Mouse (Mus musculus) lung, embryonic 16.5 days (tissue): Measurements from ENCODE around the gene Ms4a8a. TPM values are rescaled to one million over a fixed set of nuclear protein-coding genes. Genes with fewer than 3 reads are reported as not detected.
"Not testable (repeated sequence)": the region's sequence is repeated elsewhere in the genome, so short reads cannot be mapped to it uniquely, and the experiment has no call there.

Experiments used
- ATAC-seq: fragments of 200-750 bp; cut with Nextera tagmentation; 2 replicates; pipeline ENCODE4 v1.8.0; 2017; ENCODE audit warnings: low read depth, mild to moderate bottlenecking, moderate library complexity
- H3K27ac ChIP-seq: fragments of 300-500 bp; sonication (generic); 2 replicates; pipeline ENCODE4 v1.5.1; 2014; ENCODE audit warnings: mild to moderate bottlenecking, control low read depth, low read length
- H3K27me3 ChIP-seq: fragments of 300-500 bp; sonication (generic); 2 replicates; pipeline ENCODE4 v1.6.1; 2014; ENCODE audit warnings: low read depth, low read length, mixed read lengths; ENCODE audit not compliant: control insufficient read depth, insufficient read depth
- H3K36me3 ChIP-seq: fragments of 300-500 bp; sonication (generic); 2 replicates; pipeline ENCODE4 v1.6.1; 2014; ENCODE audit warnings: low read length; ENCODE audit not compliant: control insufficient read depth, insufficient read depth
- H3K4me1 ChIP-seq: fragments of 300-500 bp; sonication (generic); replicated peaks from 2 replicates; pipeline ENCODE4 v1.6.1; 2014; ENCODE audit warnings: low read length, mixed read lengths; ENCODE audit not compliant: control insufficient read depth, insufficient read depth
- H3K4me2 ChIP-seq: fragments of 300-500 bp; sonication (generic); 2 replicates; pipeline ENCODE4 v1.6.1; 2014; ENCODE audit warnings: low read depth, low read length, control low read depth
- H3K4me3 ChIP-seq: fragments of 300-500 bp; sonication (generic); 2 replicates; pipeline ENCODE4 v1.5.1; 2014; ENCODE audit warnings: mild to moderate bottlenecking, low read length, control low read depth
- H3K9ac ChIP-seq: fragments of 300-500 bp; sonication (generic); 2 replicates; pipeline ENCODE4 v1.6.1; 2014; ENCODE audit warnings: low read length, control low read depth
- H3K9me3 ChIP-seq: fragments of 300-500 bp; sonication (generic); 2 replicates; pipeline ENCODE4 v1.6.1; 2016; ENCODE audit warnings: low read length; ENCODE audit not compliant: control insufficient read depth
- WGBS: fragments of 180-500 bp; shearing (Covaris S2); extraction: QIAGEN DNeasy Blood & Tissue Kit; methylation state at CpG from one replicate; pipeline ENCODE4 v1.1.7; 2014; 5-methylcytosine and 5-hydroxymethylcytosine counted together
- polyA plus RNA-seq: library from polyadenylated mRNA; unstranded; fragments of >200 nt; fragmentation: Nextera tagmentation; extraction: Ambion mirVana; gene quantifications from 2 replicates; pipeline ENCODE4 v1.2.1, GENCODE M21; 2015

Gene Ms4a8a
- 0.33 TPM in 1 of 2 replicates, not detected in the other for polyA plus RNA-seq

DNA sequence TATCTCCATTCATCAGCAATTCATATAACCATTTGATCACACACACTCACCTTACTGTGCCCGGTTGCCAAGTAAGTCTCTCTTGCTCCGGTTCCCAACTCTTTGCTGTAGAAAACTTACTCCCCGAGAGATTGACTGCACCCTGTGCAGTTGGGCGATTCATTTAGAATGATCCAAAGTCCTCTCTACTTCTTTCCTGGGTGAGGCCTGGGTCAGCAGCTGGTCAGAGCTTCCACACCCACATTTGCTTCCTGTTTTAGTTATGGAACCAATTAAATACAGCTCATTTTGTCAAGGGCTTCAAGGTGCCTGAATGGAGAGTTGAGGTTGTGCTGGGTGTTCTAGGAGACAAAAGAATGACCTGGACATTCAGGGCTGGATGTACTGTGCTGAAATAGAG is at the start of gene Ms4a8a:
TSS of gene Ms4a8a (minus strand) at position 169 of the 400 bp plus-strand sequence.
- no peaks in the 10 kb centered on the region for H3K27me3 ChIP-seq
- no peaks in the 10 kb centered on the region for H3K36me3 ChIP-seq
- no peak for ATAC-seq
- H3K27ac ChIP-seq = no peak within 1 kb of the TSS
- H3K4me2 ChIP-seq = no peak within 1 kb of the TSS
- no peak within 1 kb of the TSS for H3K4me3 ChIP-seq
- WGBS = 70% methylated on average over 4 of the region's 4 CpGs
- H3K4me1 ChIP-seq = no peaks in the 10 kb centered on the region
- H3K9me3 ChIP-seq = no peaks in the 10 kb centered on the region
- no peak within 1 kb of the TSS for H3K9ac ChIP-seq

- no peak for ATAC-seq
- 89% methylated on average over 1 of the region's 1 CpGs for WGBS
- Histone ChIP-seq H3K36me3 (no peaks in the 10 kb centered on the region), H3K4me3 (no peak overlapping the region), H3K27ac (no peak overlapping the region), H3K9ac (no peak overlapping the region), H3K27me3 (no peaks in the 10 kb centered on the region), H3K4me1 (no peaks in the 10 kb centered on the region), H3K4me2 (no peak overlapping the region), H3K9me3 (no peaks in the 10 kb centered on the region)
Measured at GRCm38 (mm10) chr19:11129702-11130101, 48.8 kb upstream of the Ms4a8a start.

DNA sequence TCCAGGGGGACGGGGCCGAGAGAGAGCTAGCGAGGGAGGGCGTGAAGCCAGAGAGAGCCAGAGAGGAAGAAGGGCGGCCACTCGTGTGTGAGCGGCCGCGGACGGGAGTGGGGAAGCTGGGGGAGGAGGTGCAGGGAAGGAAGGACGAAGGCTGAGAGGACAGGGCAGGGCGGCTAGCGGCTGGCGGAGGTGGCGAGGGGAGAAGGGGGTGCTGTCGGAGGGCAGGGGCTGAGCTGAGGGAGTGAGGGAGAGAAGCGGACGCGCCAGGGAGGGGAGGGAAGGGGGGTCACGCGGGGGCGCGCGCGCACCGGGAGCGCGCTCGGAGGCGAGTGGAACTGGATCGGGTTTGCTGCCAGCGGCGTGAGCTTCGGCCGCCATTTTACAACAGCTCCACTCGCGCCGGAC is 40.1 kb upstream of the Ms4a8a start:
- peak overlapping the region; percentile 67 for H3K9ac ChIP-seq
- not testable (repeated sequence) for H3K9me3 ChIP-seq, H3K4me1 ChIP-seq, H3K27ac ChIP-seq, H3K36me3 ChIP-seq, H3K27me3 ChIP-seq
- peak overlapping the region; percentile 56 for H3K4me2 ChIP-seq
- WGBS = 2% methylated on average over 12 of the region's 38 CpGs
- H3K4me3 ChIP-seq = peak overlapping the region; percentile 47
- peak; percentile 100 for ATAC-seq

GRCm38 (mm10) chr19:11119338-11119737 is 38.4 kb upstream of the Ms4a8a start:
- Histone ChIP-seq H3K9ac (no peak overlapping the region), H3K4me1 (no peaks in the 10 kb centered on the region), H3K9me3 (no peaks in the 10 kb centered on the region), H3K27me3 (no peaks in the 10 kb centered on the region), H3K4me3 (no peak overlapping the region), H3K4me2 (no peak overlapping the region), H3K36me3 (no peaks in the 10 kb centered on the region), H3K27ac (no peak overlapping the region)
- ATAC-seq = no peak
- WGBS = 78% methylated on average over 2 of the region's 2 CpGs

- H3K4me3 ChIP-seq = no peak overlapping the region
- no peaks in the 10 kb centered on the region for H3K4me1 ChIP-seq
- H3K27me3 ChIP-seq = no peaks in the 10 kb centered on the region
- no peak overlapping the region for H3K27ac ChIP-seq
- 57% methylated on average over 3 of the region's 3 CpGs for WGBS
- H3K36me3 ChIP-seq = no peaks in the 10 kb centered on the region
- peak; percentile 57 for ATAC-seq
- no peak overlapping the region for H3K4me2 ChIP-seq
- H3K9ac ChIP-seq = no peak overlapping the region
- H3K9me3 ChIP-seq = no peaks in the 10 kb centered on the region
Measured at GRCm38 (mm10) chr19:11107746-11108145, 26.8 kb upstream of the Ms4a8a start.

GRCm38 (mm10) chr19:11101880-11102279 is 21.0 kb upstream of the Ms4a8a start:
- Histone ChIP-seq H3K4me1 (no peaks in the 10 kb centered on the region), H3K36me3 (no peaks in the 10 kb centered on the region), H3K27ac (no peak overlapping the region), H3K9ac (no peak overlapping the region), H3K4me3 (no peak overlapping the region), H3K27me3 (no peaks in the 10 kb centered on the region), H3K4me2 (no peak overlapping the region), H3K9me3 (no peaks in the 10 kb centered on the region)
- WGBS = 59% methylated on average over 1 of the region's 1 CpGs
- ATAC-seq = no peak

- no peak overlapping the region for H3K4me3 ChIP-seq
- no peak overlapping the region for H3K9ac ChIP-seq
- H3K4me2 ChIP-seq = no peak overlapping the region
- H3K27me3 ChIP-seq = peaks cover 3% of the 10 kb centered on the region
- no peaks in the 10 kb centered on the region for H3K9me3 ChIP-seq
- ATAC-seq = no peak
- 80% methylated on average over 3 of the region's 3 CpGs for WGBS
- no peaks in the 10 kb centered on the region for H3K4me1 ChIP-seq
- H3K27ac ChIP-seq = no peak overlapping the region
- no peaks in the 10 kb centered on the region for H3K36me3 ChIP-seq
Measured at GRCm38 (mm10) chr19:11098401-11098800, 17.5 kb upstream of the Ms4a8a start.

- H3K27me3 ChIP-seq, H3K9ac ChIP-seq, H3K36me3 ChIP-seq, H3K4me1 ChIP-seq, H3K27ac ChIP-seq, H3K9me3 ChIP-seq: not testable (repeated sequence)
- peak; percentile 47; the same call in 1 of the 2 replicates for ATAC-seq
- 1% methylated on average over 49 of the region's 50 CpGs for WGBS
- Histone ChIP-seq H3K4me3 (peak overlapping the region; percentile 38), H3K4me2 (peak overlapping the region; percentile 52)
Measured at GRCm38 (mm10) chr19:11092131-11092530, 11.2 kb upstream of the Ms4a8a start.

DNA sequence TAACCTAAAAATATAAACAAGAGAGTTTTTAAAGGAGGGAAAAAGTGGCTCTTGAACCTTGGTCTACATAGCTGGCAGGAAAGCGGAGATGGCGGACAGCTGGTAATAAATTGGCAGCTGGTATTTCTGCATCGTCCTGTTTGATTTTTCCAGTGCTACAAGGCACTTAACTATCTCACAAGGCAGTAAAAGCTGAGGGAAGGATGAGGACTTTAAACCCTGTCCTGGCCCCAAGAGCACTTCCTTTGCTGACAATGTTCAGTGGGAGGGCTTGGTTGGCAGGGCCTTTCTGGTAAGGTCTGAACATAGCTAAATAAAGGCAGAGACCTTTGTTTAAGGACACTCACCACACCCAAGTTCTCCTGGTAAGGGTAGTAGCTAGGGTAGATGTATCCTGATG is 10.5 kb downstream of the Ms4a8a start:
- Histone ChIP-seq H3K27me3 (no peaks in the 10 kb centered on the region), H3K9ac (no peak overlapping the region), H3K4me1 (no peaks in the 10 kb centered on the region), H3K27ac (no peak overlapping the region), H3K4me3 (no peak overlapping the region), H3K4me2 (no peak overlapping the region), H3K36me3 (no peaks in the 10 kb centered on the region), H3K9me3 (no peaks in the 10 kb centered on the region)
- WGBS = 58% methylated on average over 3 of the region's 3 CpGs
- ATAC-seq = no peak
